Mouse (Mus musculus): ENCODE results near the gene Dapk3. TPM values are rescaled to one million over a fixed set of nuclear protein-coding genes. Genes with fewer than 3 reads are reported as not detected.
A peak's percentile ranks its signal among the peaks of the same experiment; 100 is the strongest.

The Dapk3 gene
- polyA plus RNA-seq, 1 experiment from 2014 or later, result 75.6 TPM

DNA sequence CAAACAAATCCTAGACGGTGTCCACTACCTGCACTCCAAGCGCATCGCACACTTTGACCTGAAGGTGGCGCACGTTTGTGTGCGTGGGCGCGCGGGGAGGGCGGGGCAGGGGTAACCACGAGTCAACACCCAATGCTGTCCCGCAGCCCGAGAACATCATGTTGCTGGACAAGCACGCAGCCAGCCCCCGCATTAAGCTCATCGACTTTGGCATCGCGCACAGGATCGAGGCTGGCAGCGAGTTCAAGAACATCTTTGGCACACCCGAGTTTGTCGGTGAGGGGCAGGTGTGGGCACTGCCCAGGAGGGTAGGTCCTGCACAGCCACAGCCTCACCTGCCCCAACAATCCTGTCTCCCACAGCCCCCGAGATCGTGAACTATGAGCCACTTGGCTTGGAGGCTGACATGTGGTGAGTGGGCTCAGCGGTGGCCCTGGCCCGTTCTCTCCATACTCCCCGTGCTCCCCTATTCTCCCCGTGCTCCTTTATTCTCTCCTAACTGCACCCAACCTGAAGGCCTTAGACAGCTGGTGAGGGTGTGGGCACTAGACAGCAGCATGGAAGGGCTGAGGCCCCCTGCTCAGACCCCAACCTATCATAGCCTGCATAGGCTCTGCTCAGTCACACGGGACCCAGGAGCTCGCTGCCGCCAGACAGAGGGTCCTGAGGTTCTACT is 7.6 kb downstream of the Dapk3 start:
- Histone ChIP-seq H3K9me3 (no peaks in the 10 kb centered on the region), H3K4me3 (0 out of 2 replicates have a peak overlapping the region, but pooled peaks have one; percentile 16), H3K27ac (no peak overlapping the region), H3K4me1 (replicated peaks) (peaks cover 42% of the 10 kb centered on the region), H3K27me3 (ENCODE audit: insufficient read depth, poor library complexity, severe bottlenecking) (peaks cover 25% of the 10 kb centered on the region), H3K36me3 (peaks cover 55% of the 10 kb centered on the region)
- WGBS, result 72% methylated on average over 31 of the region's 31 CpGs
- DNase-seq (ENCODE audit: low spot score), result no peak

- 74% methylated on average over 6 of the region's 6 CpGs for WGBS
- Histone ChIP-seq H3K27me3 (ENCODE audit: insufficient read depth, poor library complexity, severe bottlenecking) (peaks cover 30% of the 10 kb centered on the region), H3K4me3 (0 out of 2 replicates have a peak overlapping the region, but pooled peaks have one; percentile 16), H3K9me3 (no peaks in the 10 kb centered on the region), H3K4me1 (replicated peaks) (peaks cover 42% of the 10 kb centered on the region), H3K36me3 (peaks cover 50% of the 10 kb centered on the region), H3K27ac (no peak overlapping the region)
- no peak for DNase-seq (ENCODE audit: low spot score)
Observed at GRCm38 (mm10) chr10:81190912-81191321, 8.1 kb downstream of the Dapk3 start.

DNA sequence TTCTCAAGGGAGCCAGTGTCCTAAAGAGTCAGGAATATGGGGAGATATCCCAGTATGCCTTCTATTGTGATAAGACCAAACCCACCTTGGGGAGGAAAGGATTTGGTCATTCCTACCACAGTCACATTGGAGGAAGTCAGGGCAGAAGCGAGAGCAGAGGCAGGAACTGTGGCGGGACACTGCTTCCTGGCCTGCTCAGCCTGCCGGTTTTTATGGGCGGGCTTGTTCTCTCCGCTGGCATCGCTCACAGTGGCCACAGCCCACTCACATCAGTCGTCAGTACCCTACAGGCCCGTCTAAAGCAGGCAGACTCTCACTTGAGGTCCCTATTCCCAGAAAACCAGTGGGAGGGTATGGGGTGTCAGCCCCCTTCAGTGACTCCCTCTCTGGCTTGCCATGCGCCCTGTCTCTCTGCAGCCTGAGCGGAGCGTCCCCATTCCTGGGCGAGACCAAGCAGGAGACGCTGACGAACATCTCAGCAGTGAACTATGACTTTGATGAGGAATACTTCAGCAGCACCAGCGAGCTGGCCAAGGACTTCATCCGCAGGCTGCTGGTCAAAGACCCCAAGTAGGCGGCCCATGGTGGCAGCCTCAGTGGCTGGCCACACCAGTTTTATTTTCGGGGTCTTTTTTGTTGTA is 8.7 kb downstream of the Dapk3 start:
- peaks cover 42% of the 10 kb centered on the region for H3K4me1 ChIP-seq (replicated peaks)
- peaks cover 48% of the 10 kb centered on the region for H3K36me3 ChIP-seq
- DNase-seq (ENCODE audit: low spot score), result no peak
- H3K4me3 ChIP-seq, result peak overlapping the region; percentile 74; the same call in 1 of the 2 replicates
- 91% methylated on average over 18 of the region's 18 CpGs for WGBS
- no peaks in the 10 kb centered on the region for H3K9me3 ChIP-seq
- H3K27ac ChIP-seq, result no peak overlapping the region
- peaks cover 36% of the 10 kb centered on the region for H3K27me3 ChIP-seq (ENCODE audit: insufficient read depth, poor library complexity, severe bottlenecking)

DNA sequence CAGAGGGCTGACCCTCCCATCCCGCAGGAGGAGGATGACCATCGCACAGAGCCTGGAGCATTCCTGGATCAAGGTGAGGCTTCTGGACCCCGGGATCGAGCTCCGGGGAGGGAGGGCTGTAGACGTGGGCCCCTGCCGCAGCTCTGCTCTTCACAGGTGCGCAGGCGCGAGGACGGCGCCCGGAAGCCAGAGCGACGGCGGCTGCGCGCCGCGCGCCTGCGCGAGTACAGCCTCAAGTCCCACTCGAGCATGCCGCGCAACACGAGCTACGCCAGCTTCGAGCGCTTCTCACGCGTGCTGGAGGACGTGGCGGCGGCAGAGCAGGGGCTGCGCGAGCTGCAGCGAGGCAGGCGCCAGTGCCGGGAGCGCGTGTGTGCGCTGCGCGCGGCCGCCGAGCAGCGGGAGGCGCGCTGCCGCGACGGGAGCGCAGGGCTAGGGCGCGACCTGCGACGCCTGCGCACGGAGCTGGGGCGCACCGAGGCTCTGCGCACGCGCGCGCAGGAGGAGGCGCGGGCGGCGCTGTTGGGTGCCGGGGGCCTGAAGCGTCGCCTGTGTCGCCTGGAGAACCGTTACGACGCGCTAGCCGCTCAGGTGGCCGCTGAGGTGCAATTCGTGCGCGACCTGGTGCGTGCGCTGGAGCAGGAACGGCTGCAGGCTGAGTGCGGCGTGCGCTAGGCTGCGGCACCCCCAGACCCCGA is 9.6 kb downstream of the Dapk3 start:
- Histone ChIP-seq H3K27ac (peak overlapping the region; percentile 93), H3K4me3 (peak overlapping the region; percentile 74), H3K27me3 (ENCODE audit: insufficient read depth, poor library complexity, severe bottlenecking) (peaks cover 45% of the 10 kb centered on the region), H3K9me3 (no peaks in the 10 kb centered on the region), H3K36me3 (peaks cover 38% of the 10 kb centered on the region), H3K4me1 (replicated peaks) (peaks cover 42% of the 10 kb centered on the region)
- DNase-seq (ENCODE audit: low spot score), result peak; percentile 79
- under 1% methylated on average over 93 of the region's 93 CpGs for WGBS

DNA sequence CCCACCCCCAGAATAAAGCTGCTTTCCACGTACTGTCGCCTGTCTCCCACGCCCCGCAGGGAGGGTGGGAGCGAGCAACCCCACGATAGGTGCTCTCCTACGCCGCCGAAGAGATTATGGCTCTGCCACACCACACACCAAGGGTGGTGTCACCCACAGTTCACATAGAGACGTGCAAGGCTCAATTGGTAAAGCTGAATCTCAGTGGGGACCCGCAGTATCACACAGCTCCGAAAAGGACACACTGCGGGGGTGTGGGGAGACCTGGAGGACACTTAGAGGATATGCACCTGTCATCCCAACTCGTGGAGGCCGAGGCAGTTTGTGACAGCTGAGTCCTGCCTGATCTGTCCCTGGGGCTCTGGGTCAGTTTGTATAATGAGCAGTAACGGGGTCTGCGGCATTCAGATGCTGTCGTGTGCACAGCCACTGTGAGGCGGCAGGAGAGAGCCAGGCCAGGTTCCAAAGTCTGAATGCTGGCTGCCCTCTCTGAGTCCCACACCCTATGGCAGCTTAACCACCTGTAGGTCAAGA is 10.2 kb downstream of the Dapk3 start:
- Histone ChIP-seq H3K36me3 (peaks cover 32% of the 10 kb centered on the region), H3K27me3 (ENCODE audit: insufficient read depth, poor library complexity, severe bottlenecking) (peaks cover 48% of the 10 kb centered on the region), H3K9me3 (no peaks in the 10 kb centered on the region), H3K27ac (peak overlapping the region; percentile 93), H3K4me3 (peak overlapping the region; percentile 74), H3K4me1 (replicated peaks) (peaks cover 42% of the 10 kb centered on the region)
- 8% methylated on average over 19 of the region's 19 CpGs for WGBS
- no peak for DNase-seq (ENCODE audit: low spot score)

- 15% methylated on average over 37 of the region's 37 CpGs for WGBS
- H3K4me3 ChIP-seq, result peak overlapping the region; percentile 20
Observed at GRCm38 (mm10) chr10:81193991-81194774, 11.4 kb downstream of the Dapk3 start.

GRCm38 (mm10) chr10:81195300-81195699 is 12.5 kb downstream of the Dapk3 start:
- H3K9me3 ChIP-seq, result no peaks in the 10 kb centered on the region
- H3K36me3 ChIP-seq, result peaks cover 13% of the 10 kb centered on the region
- H3K4me1 ChIP-seq (replicated peaks), result peaks cover 39% of the 10 kb centered on the region
- H3K27me3 ChIP-seq (ENCODE audit: insufficient read depth, poor library complexity, severe bottlenecking), result peaks cover 60% of the 10 kb centered on the region
- no peak for DNase-seq (ENCODE audit: low spot score)
- WGBS, result 65% methylated on average over 4 of the region's 4 CpGs
- no peak overlapping the region for H3K27ac ChIP-seq
- no peak overlapping the region for H3K4me3 ChIP-seq

More at GRCm38 (mm10) chr10:81193991-81194774, 11.4 kb downstream of the Dapk3 start:
- Histone ChIP-seq H3K4me1 (replicated peaks) (peaks cover 42% of the 10 kb centered on the region), H3K9me3 (no peaks in the 10 kb centered on the region), H3K27me3 (ENCODE audit: insufficient read depth, poor library complexity, severe bottlenecking) (peaks cover 49% of the 10 kb centered on the region), H3K27ac (no peak overlapping the region), H3K36me3 (peaks cover 22% of the 10 kb centered on the region)
- DNase-seq (ENCODE audit: low spot score), result no peak

DNA sequence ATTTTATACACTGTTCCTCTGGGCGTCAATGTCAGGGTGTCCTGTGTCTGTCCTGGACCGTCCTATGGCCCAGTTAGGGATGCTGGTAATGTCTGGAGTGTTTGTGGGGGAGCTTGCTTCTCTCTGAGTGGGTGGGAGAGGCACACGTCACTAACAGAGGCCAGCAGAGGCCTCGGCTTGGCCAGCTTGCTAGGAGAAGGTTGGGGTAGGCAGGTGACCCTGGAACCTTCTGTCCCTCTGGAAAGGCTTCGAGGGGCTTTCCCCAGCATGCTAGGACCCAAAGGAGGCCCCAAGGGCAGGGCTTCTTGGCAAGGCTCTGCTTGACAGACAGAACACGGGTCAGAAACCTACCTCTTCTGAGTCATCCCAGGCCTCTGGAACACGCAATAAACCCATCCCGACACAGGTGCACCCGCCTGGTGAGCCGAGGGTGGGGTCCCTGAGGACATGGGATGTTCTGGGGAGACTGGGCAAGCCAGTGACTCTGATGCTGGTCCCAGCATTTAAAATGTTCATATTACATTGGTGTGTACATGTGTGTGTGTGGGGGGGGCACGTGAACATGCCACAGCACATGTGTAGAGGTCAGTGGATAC is 13.8 kb downstream of the Dapk3 start:
- H3K4me1 ChIP-seq (replicated peaks), result peaks cover 30% of the 10 kb centered on the region
- peaks cover under 1% of the 10 kb centered on the region for H3K36me3 ChIP-seq
- no peak overlapping the region for H3K27ac ChIP-seq
- H3K9me3 ChIP-seq, result no peaks in the 10 kb centered on the region
- peaks cover 63% of the 10 kb centered on the region for H3K27me3 ChIP-seq (ENCODE audit: insufficient read depth, poor library complexity, severe bottlenecking)
- 67% methylated on average over 11 of the region's 11 CpGs for WGBS
- H3K4me3 ChIP-seq, result no peak overlapping the region
- DNase-seq (ENCODE audit: low spot score), result no peak

GRCm38 (mm10) chr10:81197305-81197704 is 14.5 kb downstream of the Dapk3 start:
- Histone ChIP-seq H3K36me3 (no peaks in the 10 kb centered on the region), H3K9me3 (no peaks in the 10 kb centered on the region), H3K4me1 (replicated peaks) (peaks cover 28% of the 10 kb centered on the region), H3K27me3 (ENCODE audit: insufficient read depth, poor library complexity, severe bottlenecking) (peaks cover 63% of the 10 kb centered on the region), H3K27ac (no peak overlapping the region), H3K4me3 (0 out of 2 replicates have a peak overlapping the region, but pooled peaks have one; percentile 6)
- 55% methylated on average over 6 of the region's 6 CpGs for WGBS
- DNase-seq (ENCODE audit: low spot score), result no peak

- H3K4me1 ChIP-seq (replicated peaks), result peaks cover 21% of the 10 kb centered on the region
- no peaks in the 10 kb centered on the region for H3K9me3 ChIP-seq
- no peaks in the 10 kb centered on the region for H3K36me3 ChIP-seq
- H3K27ac ChIP-seq, result no peak overlapping the region
- peaks cover 59% of the 10 kb centered on the region for H3K27me3 ChIP-seq (ENCODE audit: insufficient read depth, poor library complexity, severe bottlenecking)
- H3K4me3 ChIP-seq, result no peak overlapping the region
- peak; percentile 65 for DNase-seq (ENCODE audit: low spot score)
- WGBS, result 3% methylated on average over 9 of the region's 9 CpGs
Observed at GRCm38 (mm10) chr10:81198230-81198629, 15.4 kb downstream of the Dapk3 start.

- Histone ChIP-seq H3K4me1 (replicated peaks) (peaks cover 19% of the 10 kb centered on the region), H3K27me3 (ENCODE audit: insufficient read depth, poor library complexity, severe bottlenecking) (peaks cover 52% of the 10 kb centered on the region)
Observed at GRCm38 (mm10) chr10:81198990-81199389, 16.2 kb downstream of the Dapk3 start.

DNA sequence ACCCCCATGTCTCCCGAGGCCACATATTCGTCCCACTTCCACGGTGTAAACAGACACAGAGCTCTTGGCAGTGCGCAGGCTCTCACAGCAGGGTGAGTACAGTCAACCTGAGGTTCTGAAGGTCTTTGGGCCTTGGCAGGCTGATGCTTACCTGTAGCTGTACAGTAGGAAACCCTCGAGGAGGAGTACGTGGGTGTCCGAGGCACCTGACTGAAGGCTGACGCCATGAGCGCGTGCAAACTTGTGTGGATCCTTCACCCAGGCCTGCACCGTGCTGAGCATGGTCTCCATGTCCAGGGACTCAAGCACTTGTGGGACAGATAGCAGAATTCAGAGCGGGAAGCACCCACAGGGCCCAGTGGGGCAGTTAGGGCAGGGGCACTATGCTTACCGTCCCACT is 17.3 kb downstream of the Dapk3 start:
- no peak overlapping the region for H3K27ac ChIP-seq
- H3K4me1 ChIP-seq (replicated peaks), result 0 out of 2 replicates have a peak, but pooled peaks cover 11% of the 10 kb centered on the region
- H3K27me3 ChIP-seq (ENCODE audit: insufficient read depth, poor library complexity, severe bottlenecking), result peaks cover 40% of the 10 kb centered on the region
- DNase-seq (ENCODE audit: low spot score), result no peak
- WGBS, result 88% methylated on average over 13 of the region's 13 CpGs
- no peaks in the 10 kb centered on the region for H3K36me3 ChIP-seq
- H3K9me3 ChIP-seq, result no peaks in the 10 kb centered on the region
- no peak overlapping the region for H3K4me3 ChIP-seq

More at GRCm38 (mm10) chr10:81198990-81199389, 16.2 kb downstream of the Dapk3 start:
- Histone ChIP-seq H3K9me3 (no peaks in the 10 kb centered on the region), H3K27ac (no peak overlapping the region), H3K36me3 (no peaks in the 10 kb centered on the region), H3K4me3 (no peak overlapping the region)
- no peak for DNase-seq (ENCODE audit: low spot score)
- WGBS, result 89% methylated on average over 6 of the region's 6 CpGs

Measured in hindbrain, embryonic 10.5 days (tissue).